Mouse (Mus musculus) liver, adult 2 months (tissue): ENCODE data around the gene Crabp1. TPM values are rescaled to one million over a fixed set of nuclear protein-coding genes. Genes with fewer than 3 reads are reported as not detected.

Source experiments
- DNase-seq: peaks from one replicate; pipeline ENCODE4 v3.0.0-alpha.2; 2011; ENCODE audit warnings: low read depth, low spot score; ENCODE audit errors: extremely low read depth
- H3K27ac ChIP-seq: fragments of 200-500 bp; replicated peaks from 2 replicates; pipeline ENCODE4 v1.5.1; 2012; ENCODE audit warnings: low read depth, mild to moderate bottlenecking, control low read depth, inconsistent platforms, low read length; ENCODE audit not compliant: insufficient read depth
- H3K27me3 ChIP-seq: fragments of 200-500 bp; 2 replicates; pipeline ENCODE4 v1.6.1; 2012; ENCODE audit warnings: mild to moderate bottlenecking, moderate library complexity, low read length, inconsistent platforms; ENCODE audit not compliant: control insufficient read depth, insufficient read depth
- H3K36me3 ChIP-seq: fragments of 200-500 bp; 2 replicates; pipeline ENCODE4 v1.6.1; 2012; ENCODE audit warnings: low read length, inconsistent platforms; ENCODE audit not compliant: control insufficient read depth, insufficient read depth
- H3K4me1 ChIP-seq: fragments of 200-500 bp; 2 replicates; pipeline ENCODE4 v1.6.1; 2011; ENCODE audit warnings: low read length; ENCODE audit not compliant: control insufficient read depth, insufficient read depth
- H3K4me3 ChIP-seq: fragments of 200-500 bp; 2 replicates; pipeline ENCODE4 v1.5.1; 2011; ENCODE audit warnings: low read depth, mild to moderate bottlenecking, control low read depth, low read length, moderate library complexity; ENCODE audit not compliant: insufficient read depth
- H3K79me2 ChIP-seq: fragments of 200-500 bp; 2 replicates; pipeline ENCODE4 v1.6.1; 2012; ENCODE audit warnings: inconsistent platforms, mild to moderate bottlenecking, low read length, moderate library complexity; ENCODE audit not compliant: control insufficient read depth, insufficient read depth
- H3K9ac ChIP-seq: fragments of 200-500 bp; 2 replicates; pipeline ENCODE4 v1.6.1; 2012; ENCODE audit warnings: low read depth, mild to moderate bottlenecking, control low read depth, inconsistent platforms, low read length
- CTCF ChIP-seq: fragments of 200-500 bp; IDR thresholded peaks from 2 replicates; pipeline ENCODE4 v1.5.1; 2011; ENCODE audit warnings: low read depth, low read length, control low read depth
- POLR2A ChIP-seq: fragments of 200-500 bp; IDR thresholded peaks from 2 replicates; pipeline ENCODE4 v1.6.1; 2011; ENCODE audit warnings: low read length, control low read depth; ENCODE audit not compliant: insufficient read depth; ENCODE audit errors: extremely low read depth
- WGBS: fragments of 180-500 bp; shearing (Covaris S2); methylation state at CpG from one replicate; pipeline ENCODE4 v1.1.7; 2018; 5-methylcytosine and 5-hydroxymethylcytosine counted together
- polyA plus RNA-seq: library from polyadenylated mRNA; depleted of rRNA; stranded (reverse); fragments of >200 nt; gene quantifications from 2 replicates; pipeline ENCODE4 v1.2.3, GENCODE M21; 2012
- total RNA-seq: library from RNA; depleted of rRNA; stranded (reverse); fragments of >200 nt; gene quantifications from 2 replicates; pipeline ENCODE4 v1.2.3, GENCODE M21; 2014

Gene Crabp1
- total and polyA plus RNA-seq, 2 experiments, result not detected

DNA sequence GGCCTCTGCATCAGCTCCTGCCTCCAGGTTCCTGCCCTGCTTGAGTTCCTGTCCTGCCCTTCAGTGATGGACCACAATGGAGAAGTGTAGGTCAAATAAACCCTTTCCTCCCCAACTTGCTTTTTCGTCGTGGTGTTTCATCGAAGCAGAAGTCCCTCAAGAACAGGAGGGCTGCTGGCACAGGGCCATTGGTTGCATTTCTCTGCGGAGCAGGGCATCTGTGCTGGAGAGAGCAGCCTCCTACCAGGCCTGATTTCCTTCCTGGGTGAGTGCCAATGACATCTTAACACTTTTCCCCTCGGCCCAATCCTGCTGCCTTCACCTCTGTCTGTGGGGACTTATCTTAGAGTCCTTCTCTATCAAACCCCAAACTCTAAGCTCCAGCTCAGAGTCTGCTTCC, 25.7 kb downstream of the Crabp1 start:
- Histone ChIP-seq H3K27ac (no peak overlapping the region), H3K4me1 (no peaks in the 10 kb centered on the region), H3K4me3 (no peak overlapping the region), H3K9ac (no peak overlapping the region), H3K36me3 (no peaks in the 10 kb centered on the region), H3K27me3 (no peaks in the 10 kb centered on the region), H3K79me2 (no peaks in the 10 kb centered on the region)
- 66% methylated on average over 5 of the region's 5 CpGs for WGBS
- TF ChIP-seq POLR2A (no peak), CTCF (no peak)
- DNase-seq, result no peak

GRCm38 (mm10) chr9:54801460-54801961, 37.0 kb downstream of the Crabp1 start:
- H3K27me3 ChIP-seq, result no peaks in the 10 kb centered on the region
- TF ChIP-seq CTCF (no peak), POLR2A (no peak)
- no peak overlapping the region for H3K4me3 ChIP-seq
- no peaks in the 10 kb centered on the region for H3K79me2 ChIP-seq
- no peak overlapping the region for H3K27ac ChIP-seq
- 54% methylated on average over 10 of the region's 10 CpGs for WGBS
- H3K9ac ChIP-seq, result no peak overlapping the region
- no peaks in the 10 kb centered on the region for H3K36me3 ChIP-seq
- no peak for DNase-seq
- no peaks in the 10 kb centered on the region for H3K4me1 ChIP-seq

- no peaks in the 10 kb centered on the region for H3K27me3 ChIP-seq
- H3K4me1 ChIP-seq, result no peaks in the 10 kb centered on the region
- 80% methylated on average over 6 of the region's 6 CpGs for WGBS
- no peak overlapping the region for H3K27ac ChIP-seq
- DNase-seq, result no peak
- H3K79me2 ChIP-seq, result no peaks in the 10 kb centered on the region
- H3K36me3 ChIP-seq, result no peaks in the 10 kb centered on the region
- H3K4me3 ChIP-seq, result no peak overlapping the region
- H3K9ac ChIP-seq, result no peak overlapping the region
- TF ChIP-seq CTCF, result no peak
- no peak for TF ChIP-seq POLR2A
Observed at GRCm38 (mm10) chr9:54802749-54803679, 38.5 kb downstream of the Crabp1 start.

GRCm38 (mm10) chr9:54804351-54804750, 39.8 kb downstream of the Crabp1 start:
- no peaks in the 10 kb centered on the region for H3K36me3 ChIP-seq
- H3K79me2 ChIP-seq, result no peaks in the 10 kb centered on the region
- no peak overlapping the region for H3K27ac ChIP-seq
- WGBS, result 86% methylated on average over 5 of the region's 5 CpGs
- H3K9ac ChIP-seq, result no peak overlapping the region
- no peaks in the 10 kb centered on the region for H3K4me1 ChIP-seq
- no peaks in the 10 kb centered on the region for H3K27me3 ChIP-seq
- H3K4me3 ChIP-seq, result no peak overlapping the region
- no peak for DNase-seq
- TF ChIP-seq CTCF (no peak), POLR2A (no peak)

- no peak overlapping the region for H3K4me3 ChIP-seq
- no peaks in the 10 kb centered on the region for H3K27me3 ChIP-seq
- TF ChIP-seq CTCF (no peak), POLR2A (no peak)
- no peak for DNase-seq
- 59% methylated on average over 4 of the region's 4 CpGs for WGBS
- H3K9ac ChIP-seq, result no peak overlapping the region
- no peak overlapping the region for H3K27ac ChIP-seq
- no peaks in the 10 kb centered on the region for H3K79me2 ChIP-seq
- H3K36me3 ChIP-seq, result no peaks in the 10 kb centered on the region
- no peaks in the 10 kb centered on the region for H3K4me1 ChIP-seq
Observed at GRCm38 (mm10) chr9:54807761-54808160, 43.2 kb downstream of the Crabp1 start.

DNA sequence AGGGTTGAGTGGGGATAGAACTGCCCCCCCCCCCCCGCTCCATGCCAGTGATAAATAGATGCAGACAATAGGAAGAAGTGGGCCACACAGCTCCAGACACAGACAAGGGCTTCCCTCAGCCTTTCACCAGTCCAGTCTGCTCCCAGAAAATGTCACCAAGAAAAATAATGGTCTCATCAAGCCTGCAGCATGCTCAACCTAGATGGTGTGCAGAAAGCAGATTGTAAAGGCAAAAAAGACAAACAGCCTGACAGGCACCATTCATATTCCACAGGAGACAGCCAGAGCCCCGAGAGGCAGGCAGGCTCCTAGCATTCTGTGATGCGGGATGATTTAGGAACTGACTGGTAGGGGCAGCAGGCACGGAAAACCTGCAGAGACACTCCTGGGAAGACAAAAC, 45.4 kb downstream of the Crabp1 start:
- WGBS, result 66% methylated on average over 4 of the region's 4 CpGs
- H3K4me1 ChIP-seq, result no peaks in the 10 kb centered on the region
- no peak overlapping the region for H3K27ac ChIP-seq
- no peaks in the 10 kb centered on the region for H3K27me3 ChIP-seq
- no peak overlapping the region for H3K9ac ChIP-seq
- no peaks in the 10 kb centered on the region for H3K36me3 ChIP-seq
- H3K79me2 ChIP-seq, result no peaks in the 10 kb centered on the region
- no peak for DNase-seq
- TF ChIP-seq POLR2A (no peak), CTCF (no peak)
- H3K4me3 ChIP-seq, result no peak overlapping the region
